8 mouse cellular contexts compared by ENCODE assay signal in genomic region chr2:131211026-131211615, GRCm38 (mm10). TPM values are rescaled to one million over a fixed set of nuclear protein-coding genes. Genes with fewer than 3 reads are reported as not detected.
DNase-seq lines count a peak whose midpoint lies in the region; ATAC-seq lines count a peak whose summit lies in the region.

No protein-coding gene starts in this region.

- H3K4me2 ChIP-seq in heart, embryonic 14.5 days (ENCODE audit: low read length): peak overlapping the region; percentile 70
- peak overlapping the region; percentile 54 for H3K4me2 ChIP-seq in midbrain, embryonic 12.5 days (replicated peaks)

- DNase-seq in layer of hippocampus, postnatal 10 days (ENCODE audit: low spot score in 2 of 2): peak; percentile 34 to 35
- DNase-seq in layer of hippocampus, postnatal 36 days: no peak
- peak; percentile 66 for DNase-seq in cerebellum, adult 9-11 months
- DNase-seq in limb, embryonic 10.5 days (ENCODE audit: low spot score): no peak
- DNase-seq in B cell, adult 2 months: no peak
- no peak for DNase-seq in thymus, postnatal 10 days (ENCODE audit: low spot score in 2 of 2)

- ATAC-seq in heart, embryonic 14.5 days (ENCODE audit: insufficient number of reproducible peaks, insufficient read depth, low FRiP score, low read depth): no peak
- no peak for ATAC-seq in midbrain, embryonic 12.5 days (ENCODE audit: low FRiP score, low read depth)

- peak overlapping the region; percentile 62 to 64 for H3K4me3 ChIP-seq in heart, embryonic 14.5 days (ENCODE audit: control insufficient read depth in 1 of 2, insufficient read depth in 1 of 2, low read depth in 1 of 2, low read length in 2 of 2)
- H3K4me3 ChIP-seq in limb, embryonic 10.5 days: peak overlapping the region; percentile 65
- H3K4me3 ChIP-seq in midbrain, embryonic 12.5 days: peak overlapping the region; percentile 64

- 54% methylated on average over 9 of the region's 9 CpGs for WGBS in heart, embryonic 14.5 days
- 79% methylated on average over 9 of the region's 9 CpGs for WGBS in limb, embryonic 10.5 days
- whole genome bisulfite sequencing in midbrain, embryonic 12.5 days: 77% methylated on average over 9 of the region's 9 CpGs

- H3K27me3 ChIP-seq in heart, embryonic 14.5 days (ENCODE audit: control insufficient read depth, insufficient read depth, low read length): no peaks in the 10 kb centered on the region
- no peaks in the 10 kb centered on the region for H3K27me3 ChIP-seq in limb, embryonic 10.5 days (ENCODE audit: low read depth, poor library complexity, severe bottlenecking)
- no peaks in the 10 kb centered on the region for H3K27me3 ChIP-seq in midbrain, embryonic 12.5 days

- H3K9ac ChIP-seq in heart, embryonic 14.5 days (ENCODE audit: low read length): peak overlapping the region; percentile 85
- peak overlapping the region; percentile 57 for H3K9ac ChIP-seq in midbrain, embryonic 12.5 days (replicated peaks)

- H3K4me1 ChIP-seq in heart, embryonic 14.5 days (ENCODE audit: control insufficient read depth in 2 of 2, insufficient read depth in 2 of 2, low read length in 2 of 2): peaks cover 7 to 22% of the 10 kb centered on the region in 2 experiments; a peak in 2 of 4 replicates
- H3K4me1 ChIP-seq in limb, embryonic 10.5 days: peaks cover 19% of the 10 kb centered on the region
- peaks cover 16% of the 10 kb centered on the region for H3K4me1 ChIP-seq in midbrain, embryonic 12.5 days

- H3K9me3 ChIP-seq in heart, embryonic 14.5 days (ENCODE audit: control insufficient read depth, low read length): no peaks in the 10 kb centered on the region
- no peaks in the 10 kb centered on the region for H3K9me3 ChIP-seq in limb, embryonic 10.5 days (replicated peaks)
- H3K9me3 ChIP-seq in midbrain, embryonic 12.5 days: no peaks in the 10 kb centered on the region

- H3K27ac ChIP-seq in heart, embryonic 14.5 days (replicated peaks in 1 of 2; ENCODE audit: control insufficient read depth in 1 of 2, insufficient read depth in 1 of 2, low read depth in 2 of 2, low read length in 2 of 2): peak overlapping the region; percentile 85 to 90; a peak in 3 of 4 replicates
- H3K27ac ChIP-seq in limb, embryonic 10.5 days: no peak overlapping the region
- no peak overlapping the region for H3K27ac ChIP-seq in midbrain, embryonic 12.5 days (replicated peaks)

- H3K36me3 ChIP-seq in heart, embryonic 14.5 days (ENCODE audit: control insufficient read depth, insufficient read depth, low read length): peaks cover 25% of the 10 kb centered on the region
- H3K36me3 ChIP-seq in limb, embryonic 10.5 days: peaks cover 11% of the 10 kb centered on the region
- peaks cover 12% of the 10 kb centered on the region for H3K36me3 ChIP-seq in midbrain, embryonic 12.5 days

RNA-seq across cellular contexts. Expression of gene Ap5s1, which starts 4.2 kb away (rescaled TPM):
- 10 to 100 TPM; 21.0 to 22.4 TPM for total RNA-seq in layer of hippocampus, postnatal 10 days (2021)
- 10 to 100 TPM; 22.2 to 25.7 TPM for total RNA-seq in layer of hippocampus, postnatal 36 days (2021)
- 39.7 and 44.3 TPM in 2 replicates for polyA plus RNA-seq in heart, embryonic 14.5 days (2014; fragmentation: Nextera tagmentation; extraction: Ambion mirVana)
- polyA plus RNA-seq in limb, embryonic 10.5 days (2016; fragmentation: Nextera tagmentation; extraction: Ambion mirVana): 18.9 and 22.6 TPM in 2 replicates
- polyA plus RNA-seq in midbrain, embryonic 12.5 days (2016; fragmentation: Nextera tagmentation; extraction: Ambion mirVana): 25.6 and 28.7 TPM in 2 replicates

RNA-seq across cellular contexts. Expression of gene Mavs, which starts 22.7 kb away (rescaled TPM):
- total RNA-seq in layer of hippocampus, postnatal 10 days (2021): 1 to 10 TPM; 6.8 to 7.4 TPM
- 1 to 10 TPM; 6.5 to 6.8 TPM for total RNA-seq in layer of hippocampus, postnatal 36 days (2021)
- polyA plus RNA-seq in heart, embryonic 14.5 days (2014; fragmentation: Nextera tagmentation; extraction: Ambion mirVana): 20.0 and 20.9 TPM in 2 replicates
- polyA plus RNA-seq in limb, embryonic 10.5 days (2016; fragmentation: Nextera tagmentation; extraction: Ambion mirVana): 20.4 and 21.5 TPM in 2 replicates
- 12.3 and 13.8 TPM in 2 replicates for polyA plus RNA-seq in midbrain, embryonic 12.5 days (2016; fragmentation: Nextera tagmentation; extraction: Ambion mirVana)

RNA-seq across cellular contexts. Expression of gene Spef1, which starts 24.0 kb away (rescaled TPM):
- total RNA-seq in layer of hippocampus, postnatal 10 days (2021): 10 to 100 TPM; 21.9 to 22.7 TPM
- total RNA-seq in layer of hippocampus, postnatal 36 days (2021): 10 to 100 TPM; 10.9 to 14.4 TPM
- polyA plus RNA-seq in heart, embryonic 14.5 days (2014; fragmentation: Nextera tagmentation; extraction: Ambion mirVana): 2.0 and 2.4 TPM in 2 replicates
- 1.7 and 3.4 TPM in 2 replicates for polyA plus RNA-seq in limb, embryonic 10.5 days (2016; fragmentation: Nextera tagmentation; extraction: Ambion mirVana)
- polyA plus RNA-seq in midbrain, embryonic 12.5 days (2016; fragmentation: Nextera tagmentation; extraction: Ambion mirVana): 9.0 and 9.7 TPM in 2 replicates

RNA-seq across cellular contexts. Expression of gene Cdc25b, which starts 24.4 kb away (rescaled TPM):
- total RNA-seq in layer of hippocampus, postnatal 10 days (2021): 10 to 100 TPM; 19.7 to 27.0 TPM
- 10 to 100 TPM; 16.0 to 20.1 TPM for total RNA-seq in layer of hippocampus, postnatal 36 days (2021)
- 33.1 and 38.9 TPM in 2 replicates for polyA plus RNA-seq in heart, embryonic 14.5 days (2014; fragmentation: Nextera tagmentation; extraction: Ambion mirVana)
- 40.8 and 47.4 TPM in 2 replicates for polyA plus RNA-seq in limb, embryonic 10.5 days (2016; fragmentation: Nextera tagmentation; extraction: Ambion mirVana)
- 107 and 111 TPM in 2 replicates for polyA plus RNA-seq in midbrain, embryonic 12.5 days (2016; fragmentation: Nextera tagmentation; extraction: Ambion mirVana)

RNA-seq across cellular contexts. Expression of gene Cenpb, which starts 31.3 kb away (rescaled TPM):
- 100 to 1,000 TPM; 106 to 108 TPM for total RNA-seq in layer of hippocampus, postnatal 10 days (2021)
- total RNA-seq in layer of hippocampus, postnatal 36 days (2021): 10 to 100 TPM; 73.9 to 76.5 TPM
- 6.2 and 7.0 TPM in 2 replicates for polyA plus RNA-seq in heart, embryonic 14.5 days (2014; fragmentation: Nextera tagmentation; extraction: Ambion mirVana)
- 7.7 and 8.9 TPM in 2 replicates for polyA plus RNA-seq in limb, embryonic 10.5 days (2016; fragmentation: Nextera tagmentation; extraction: Ambion mirVana)
- polyA plus RNA-seq in midbrain, embryonic 12.5 days (2016; fragmentation: Nextera tagmentation; extraction: Ambion mirVana): 16.2 and 17.4 TPM in 2 replicates

Comparison
In these comparisons a context has a peak if more than half of its experiments do, and no peak if none do; other contexts are left out.
1. DNase-seq: peak in layer of hippocampus, postnatal 10 days (2 of 2) and cerebellum, adult 9-11 months (single experiment); none in layer of hippocampus, postnatal 36 days (0 of 2), limb, embryonic 10.5 days (single experiment), B cell, adult 2 months (0 of 2) and thymus, postnatal 10 days (0 of 2).
2. H3K27ac ChIP-seq: peak in heart, embryonic 14.5 days (2 of 2); none in limb, embryonic 10.5 days (single experiment) and midbrain, embryonic 12.5 days (single experiment).
3. Peak in every context shown above with its lines, with median percentiles within 50 percentile points of each other: H3K4me3 ChIP-seq.